Mouse (Mus musculus) heart, embryonic 11.5 days (tissue): ENCODE measurements around the gene Ccdc8. TPM values are rescaled to one million over a fixed set of nuclear protein-coding genes. Genes with fewer than 3 reads are reported as not detected.
A peak's percentile ranks its signal among the peaks of the same experiment; 100 is the strongest.

ENCODE experiments used
- ATAC-seq: fragments of 200-750 bp; cut with Nextera tagmentation; replicated peaks from 2 replicates; pipeline ENCODE4 v1.8.0; 2017; ENCODE audit warnings: moderate library complexity; ENCODE audit not compliant: insufficient number of reproducible peaks, low FRiP score, low TSS enrichment
- H3K27ac ChIP-seq: fragments of 300-500 bp; sonication (generic); 2 replicates; pipeline ENCODE4 v1.5.1; 2014; ENCODE audit warnings: mild to moderate bottlenecking, low read depth, low read length
- H3K27me3 ChIP-seq: fragments of 300-500 bp; sonication (generic); 2 replicates; pipeline ENCODE4 v1.6.1; 2014; ENCODE audit warnings: mild to moderate bottlenecking, low read length, mixed read lengths; ENCODE audit not compliant: control insufficient read depth, insufficient read depth
- H3K36me3 ChIP-seq: fragments of 300-500 bp; sonication (generic); 2 replicates; pipeline ENCODE4 v1.6.1; 2014; ENCODE audit warnings: mild to moderate bottlenecking, low read length, moderate library complexity, mixed read lengths; ENCODE audit not compliant: control insufficient read depth, insufficient read depth
- H3K4me1 ChIP-seq: fragments of 300-500 bp; sonication (generic); 2 replicates; pipeline ENCODE4 v1.6.1; 2014; ENCODE audit warnings: low read length; ENCODE audit not compliant: control insufficient read depth, insufficient read depth
- H3K4me2 ChIP-seq: fragments of 300-500 bp; sonication (generic); 2 replicates; pipeline ENCODE4 v1.6.1; 2014; ENCODE audit warnings: mild to moderate bottlenecking, moderate library complexity
- H3K4me3 ChIP-seq: fragments of 300-500 bp; sonication (generic); 2 replicates; pipeline ENCODE4 v1.5.1; 2014; ENCODE audit warnings: low read depth, low read length
- H3K9ac ChIP-seq: fragments of 300-500 bp; sonication (generic); 2 replicates; pipeline ENCODE4 v1.6.1; 2014; ENCODE audit warnings: mild to moderate bottlenecking, low read depth, low read length, moderate library complexity
- H3K9me3 ChIP-seq: fragments of 300-500 bp; sonication (generic); replicated peaks from 2 replicates; pipeline ENCODE4 v1.6.1; 2016; ENCODE audit warnings: low read length; ENCODE audit not compliant: control insufficient read depth
- WGBS: fragments of 180-500 bp; shearing (Covaris S2); extraction: QIAGEN DNeasy Blood & Tissue Kit; methylation state at CpG from one replicate; pipeline ENCODE4 v1.1.7; 2014; ENCODE audit not compliant: insufficient replicate concordance; 5-methylcytosine and 5-hydroxymethylcytosine counted together
- polyA plus RNA-seq: library from polyadenylated mRNA; unstranded; fragments of >200 nt; fragmentation: Nextera tagmentation; extraction: Ambion mirVana; gene quantifications from 2 replicates; pipeline ENCODE4 v1.2.1, GENCODE M21; 2014

Ccdc8 gene
- polyA plus RNA-seq, 1 experiment from 2014 or later, result 22.6 TPM

DNA sequence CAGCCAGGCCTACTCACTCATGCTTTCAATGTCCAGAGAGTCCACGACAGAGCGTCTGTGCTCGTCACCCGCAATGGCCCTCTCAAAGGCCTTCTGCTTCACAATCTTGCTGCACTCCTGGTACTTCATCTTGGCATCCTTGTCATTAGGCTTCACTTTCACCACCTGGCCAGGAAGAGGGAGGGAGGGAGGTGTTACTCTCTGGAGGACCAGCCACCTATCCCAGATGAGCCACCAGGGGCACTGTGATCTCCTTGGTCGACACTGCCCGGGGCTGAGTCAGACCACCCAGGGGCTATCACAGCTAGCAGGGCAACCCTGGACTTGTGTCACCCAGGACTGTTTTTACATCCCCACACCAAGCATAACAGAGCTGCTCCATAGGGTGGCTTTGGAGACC is 22.9 kb downstream of the Ccdc8 start:
- Histone ChIP-seq H3K4me3 (no peak overlapping the region), H3K27me3 (no peaks in the 10 kb centered on the region), H3K4me2 (no peak overlapping the region), H3K27ac (no peak overlapping the region), H3K9me3 (no peaks in the 10 kb centered on the region), H3K9ac (no peak overlapping the region), H3K36me3 (peaks cover 60% of the 10 kb centered on the region), H3K4me1 (peaks cover 2% of the 10 kb centered on the region; the same call in 1 of the 2 replicates)
- WGBS, result 84% methylated on average over 6 of the region's 6 CpGs
- ATAC-seq, result no peak

DNA sequence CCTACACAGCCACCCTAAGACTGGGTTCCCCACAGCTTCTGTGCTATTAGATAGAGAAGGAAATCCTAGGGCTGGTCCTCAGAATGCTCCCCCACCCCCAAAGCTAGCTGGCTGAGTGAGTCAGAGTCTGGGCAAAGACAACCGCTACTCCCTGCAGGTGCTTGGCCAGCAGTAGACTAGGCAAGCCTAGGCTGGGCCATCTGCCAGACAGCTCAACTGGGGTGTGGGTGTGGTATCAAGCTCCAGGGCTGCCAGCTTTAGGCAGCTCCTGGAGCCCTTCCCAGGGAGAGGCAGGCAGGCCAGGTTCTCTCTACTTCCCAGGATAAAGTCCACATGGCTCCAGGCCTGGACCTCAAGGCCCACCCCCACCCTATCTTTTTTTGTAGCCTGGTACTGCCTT is 24.5 kb downstream of the Ccdc8 start:
- Histone ChIP-seq H3K4me3 (no peak overlapping the region), H3K36me3 (peaks cover 62% of the 10 kb centered on the region), H3K4me1 (peaks cover 2% of the 10 kb centered on the region; the same call in 1 of the 2 replicates), H3K9ac (no peak overlapping the region), H3K27me3 (no peaks in the 10 kb centered on the region), H3K4me2 (no peak overlapping the region), H3K27ac (no peak overlapping the region), H3K9me3 (no peaks in the 10 kb centered on the region)
- ATAC-seq, result 0 out of 2 replicates have a peak, but pooled peaks have one; percentile 11
- 68% methylated on average over 1 of the region's 1 CpGs for WGBS

DNA sequence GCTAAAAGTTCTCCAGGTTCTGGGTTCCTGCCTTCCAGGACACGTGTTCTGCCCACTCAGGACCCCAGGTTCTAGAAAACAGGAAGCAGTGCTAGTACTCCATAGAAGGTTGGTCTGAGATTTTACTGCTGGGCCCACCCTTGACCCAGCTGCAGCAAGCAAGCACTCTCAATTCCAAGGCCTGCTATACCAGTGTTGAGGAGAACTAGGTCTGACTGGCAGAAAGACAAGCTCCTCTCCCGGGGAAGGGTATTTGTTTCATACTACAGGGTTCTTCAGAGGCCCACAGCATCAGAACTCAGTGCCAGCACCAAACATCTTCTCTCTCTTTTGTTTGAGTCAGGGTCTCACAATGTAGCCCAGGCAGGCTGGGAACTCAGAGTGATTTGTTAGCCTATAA is 25.4 kb downstream of the Ccdc8 start:
- peaks cover 60% of the 10 kb centered on the region for H3K36me3 ChIP-seq
- ATAC-seq, result no peak
- H3K27me3 ChIP-seq, result no peaks in the 10 kb centered on the region
- WGBS, result 89% methylated on average over 2 of the region's 2 CpGs
- H3K4me2 ChIP-seq, result no peak overlapping the region
- H3K9ac ChIP-seq, result no peak overlapping the region
- H3K9me3 ChIP-seq, result no peaks in the 10 kb centered on the region
- H3K4me3 ChIP-seq, result no peak overlapping the region
- peaks cover 9% of the 10 kb centered on the region; the same call in 1 of the 2 replicates for H3K4me1 ChIP-seq
- no peak overlapping the region for H3K27ac ChIP-seq

DNA sequence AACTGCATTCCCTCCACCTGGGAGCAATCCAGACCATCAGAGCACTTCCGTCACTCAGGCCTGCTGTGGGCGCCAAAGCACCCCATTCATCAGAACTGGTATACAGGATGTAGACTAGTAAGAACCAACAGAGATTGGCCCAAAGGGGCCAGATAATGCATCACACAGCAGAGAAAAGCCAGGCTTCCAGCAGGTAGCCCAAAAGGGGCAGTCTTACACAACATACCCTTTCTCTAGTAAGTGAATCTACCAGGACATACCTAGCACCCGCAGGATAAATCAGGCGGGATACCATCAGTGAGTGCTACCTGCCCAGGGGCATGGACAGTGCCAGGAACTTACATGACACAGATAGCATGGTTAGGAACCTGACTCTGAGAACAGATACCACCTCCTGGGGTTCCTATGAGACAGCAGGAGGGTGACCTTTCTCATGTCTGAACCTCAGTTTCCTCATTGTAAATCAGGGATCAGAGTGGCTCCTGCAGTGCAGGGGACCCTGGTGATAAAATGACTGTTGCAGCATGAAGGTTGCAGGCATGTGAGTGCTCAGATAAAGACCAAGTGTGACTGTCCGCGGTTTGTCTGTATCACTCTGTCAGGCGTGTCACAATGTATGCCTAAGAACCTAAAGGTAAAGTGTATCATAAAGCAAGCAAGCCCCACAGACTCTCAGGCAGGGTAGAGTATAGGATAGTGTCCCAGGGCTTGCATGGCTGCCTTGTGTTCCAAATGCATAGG is 27.1 kb downstream of the Ccdc8 start:
- H3K4me1 ChIP-seq, result peaks cover 25% of the 10 kb centered on the region
- no peak for ATAC-seq
- no peak overlapping the region for H3K27ac ChIP-seq
- no peaks in the 10 kb centered on the region for H3K27me3 ChIP-seq
- 84% methylated on average over 7 of the region's 7 CpGs for WGBS
- H3K4me2 ChIP-seq, result no peak overlapping the region
- H3K4me3 ChIP-seq, result no peak overlapping the region
- H3K36me3 ChIP-seq, result peaks cover 48% of the 10 kb centered on the region
- H3K9ac ChIP-seq, result no peak overlapping the region
- no peaks in the 10 kb centered on the region for H3K9me3 ChIP-seq

DNA sequence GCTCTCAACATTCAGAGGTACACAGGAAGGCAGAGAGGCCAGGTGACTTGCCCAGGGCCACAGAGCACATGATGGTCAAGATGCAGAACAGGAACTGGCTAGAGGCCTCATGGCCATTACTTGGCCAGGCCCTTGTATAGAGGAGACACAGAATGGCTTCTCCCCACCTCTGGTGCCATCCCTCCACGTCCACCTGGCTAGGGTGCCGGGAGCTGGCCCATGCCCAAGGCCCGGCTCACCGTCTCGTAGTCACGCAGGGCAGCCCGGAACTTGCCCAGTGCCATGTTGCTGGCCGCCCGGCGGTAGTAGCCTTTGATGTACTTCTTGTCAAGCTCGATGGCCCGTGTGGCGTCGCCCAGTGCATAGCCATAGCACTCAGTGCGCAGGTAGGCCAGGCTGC is 29.7 kb downstream of the Ccdc8 start:
- Histone ChIP-seq H3K27me3 (no peaks in the 10 kb centered on the region), H3K9me3 (no peaks in the 10 kb centered on the region), H3K27ac (no peak overlapping the region), H3K9ac (no peak overlapping the region), H3K4me2 (no peak overlapping the region), H3K4me1 (peaks cover 50% of the 10 kb centered on the region), H3K36me3 (peaks cover 33% of the 10 kb centered on the region), H3K4me3 (no peak overlapping the region)
- ATAC-seq, result no peak
- WGBS, result 95% methylated on average over 15 of the region's 15 CpGs

DNA sequence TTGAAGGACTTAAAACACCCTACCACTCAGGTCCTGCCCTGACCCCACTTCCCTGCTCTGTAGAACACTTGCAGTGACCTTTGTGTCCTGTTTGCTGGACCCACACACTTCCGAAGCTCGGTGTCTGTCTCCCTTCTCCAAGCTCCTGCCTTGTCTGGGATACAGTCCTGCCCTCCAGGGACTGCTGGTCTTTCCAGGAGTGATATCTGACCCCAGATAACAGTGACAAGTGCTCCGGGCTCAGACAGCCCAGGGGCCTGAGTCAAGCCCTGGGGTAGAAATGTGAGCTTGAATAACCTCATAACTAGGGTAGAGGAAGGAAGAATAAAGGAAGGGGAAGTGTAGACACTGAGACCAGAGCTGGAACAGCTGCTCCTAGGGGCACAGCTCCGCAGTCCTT is 31.2 kb downstream of the Ccdc8 start:
- whole genome bisulfite sequencing, result 38% methylated on average over 4 of the region's 4 CpGs
- Histone ChIP-seq H3K27ac (peak overlapping the region; percentile 51), H3K4me2 (no peak overlapping the region), H3K9ac (peak overlapping the region; percentile 2; the same call in 1 of the 2 replicates), H3K9me3 (no peaks in the 10 kb centered on the region), H3K4me1 (peaks cover 48% of the 10 kb centered on the region), H3K27me3 (no peaks in the 10 kb centered on the region), H3K36me3 (peaks cover 28% of the 10 kb centered on the region), H3K4me3 (no peak overlapping the region)
- no peak for ATAC-seq

DNA sequence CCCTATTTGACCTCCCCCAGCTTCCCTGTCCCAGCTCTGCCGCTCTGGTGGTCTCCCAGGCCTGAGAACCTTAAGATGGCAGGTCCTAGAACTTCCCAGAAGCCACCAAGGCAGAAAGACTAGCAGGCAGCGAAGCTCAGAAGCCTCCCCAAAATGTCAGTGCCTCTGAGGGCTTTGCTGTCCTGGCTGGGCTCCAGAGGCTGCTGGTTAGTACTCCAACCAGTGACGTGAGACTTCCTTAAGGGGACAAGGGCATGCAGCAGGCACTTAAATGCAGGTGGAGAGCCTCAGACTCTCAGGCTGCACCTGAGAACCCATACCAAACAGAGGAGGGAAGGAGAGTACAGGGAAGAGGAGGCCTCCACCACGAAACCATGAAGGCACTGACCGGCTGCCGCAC is 31.6 kb downstream of the Ccdc8 start:
- H3K9me3 ChIP-seq, result no peaks in the 10 kb centered on the region
- H3K9ac ChIP-seq, result peak overlapping the region; percentile 2
- H3K36me3 ChIP-seq, result peaks cover 26% of the 10 kb centered on the region
- no peaks in the 10 kb centered on the region for H3K27me3 ChIP-seq
- WGBS, result 80% methylated on average over 6 of the region's 6 CpGs
- H3K4me3 ChIP-seq, result no peak overlapping the region
- no peak for ATAC-seq
- H3K27ac ChIP-seq, result peak overlapping the region; percentile 51
- H3K4me2 ChIP-seq, result no peak overlapping the region
- H3K4me1 ChIP-seq, result peaks cover 48% of the 10 kb centered on the region

DNA sequence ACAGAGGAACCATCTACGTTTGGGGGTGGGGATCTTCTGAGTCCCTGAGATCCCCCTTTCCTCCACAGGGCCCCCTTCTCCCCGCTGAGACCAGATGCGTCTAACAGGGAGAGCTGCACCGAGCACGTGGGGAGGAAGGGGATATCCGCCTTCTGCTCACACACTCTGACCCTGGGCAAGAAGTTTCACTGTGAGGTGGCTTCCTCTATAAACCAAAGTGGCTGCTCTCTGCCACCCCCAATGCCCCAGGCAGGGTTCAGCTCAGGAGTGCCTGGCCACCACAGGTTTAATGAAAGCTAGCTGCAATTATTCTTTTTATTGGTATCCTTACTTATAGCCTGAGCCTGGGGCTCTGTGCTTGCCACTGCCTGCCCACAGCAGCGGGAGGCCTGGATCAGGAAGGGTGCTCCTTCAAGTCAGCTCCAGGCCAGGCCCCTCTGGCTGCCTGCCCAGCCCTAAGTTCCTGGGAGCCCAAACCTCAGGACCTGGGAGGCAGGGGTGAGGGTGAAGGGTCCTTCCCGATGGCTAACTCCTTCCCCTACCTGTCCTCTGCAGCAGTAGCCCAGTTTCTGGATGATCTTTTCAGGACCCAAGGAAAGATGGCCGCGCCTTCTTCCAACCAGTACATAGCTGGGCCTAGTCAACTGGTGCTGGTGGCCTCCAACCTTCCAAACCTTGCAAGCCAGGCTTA is 32.5 kb downstream of the Ccdc8 start:
- H3K4me3 ChIP-seq, result no peak overlapping the region
- H3K4me1 ChIP-seq, result peaks cover 48% of the 10 kb centered on the region
- peaks cover 21% of the 10 kb centered on the region for H3K36me3 ChIP-seq
- peak overlapping the region; percentile 30 for H3K9ac ChIP-seq
- 77% methylated on average over 10 of the region's 10 CpGs for WGBS
- no peaks in the 10 kb centered on the region for H3K27me3 ChIP-seq
- peak overlapping the region; percentile 77 for H3K4me2 ChIP-seq
- H3K27ac ChIP-seq, result no peak overlapping the region
- no peaks in the 10 kb centered on the region for H3K9me3 ChIP-seq
- ATAC-seq, result no peak
